Mouse (Mus musculus) effector memory CD4-positive, alpha-beta T cell, adult 5 months (primary cell): ENCODE data around the gene F3. TPM values are rescaled to one million over a fixed set of nuclear protein-coding genes. Genes with fewer than 3 reads are reported as not detected.

Source experiments
- polyA plus RNA-seq: library from polyadenylated mRNA; unstranded; fragments of 100-300 nt; shearing (Covaris generic); gene quantifications from one replicate; pipeline ENCODE4 v1.2.1, GENCODE M21; 2017

The F3 gene
- not detected for polyA plus RNA-seq

GRCm38 (mm10) chr3:121722971-121723844 lies at the start of gene F3:
Gene F3, plus strand, starts transcription at chr3:121723537.

Other genes with a start within 250 kb of the F3 start
- gene Slc44a3, start 191.1 kb upstream of the F3 start, polyA plus RNA-seq: not detected
- gene 4930432M17Rik, start 52.8 kb upstream of the F3 start, polyA plus RNA-seq: not detected
- 13.2 TPM for gene Abcd3, start 91.8 kb downstream of the F3 start, polyA plus RNA-seq
- gene Arhgap29, start 229.0 kb downstream of the F3 start, polyA plus RNA-seq: 0.72 TPM